Mouse (Mus musculus) MEL (cell line): ENCODE measurements around the gene Ccdc85a. TPM values are rescaled to one million over a fixed set of nuclear protein-coding genes. Genes with fewer than 3 reads are reported as not detected.

Experiments
- DNase-seq: peaks from one replicate; pipeline ENCODE4 v3.0.0; 2011; ENCODE audit warnings: low read depth, low spot score
- H3K27ac ChIP-seq: 2 replicates; pipeline ENCODE4 v1.5.1; 2012; ENCODE audit warnings: low read depth, mild to moderate bottlenecking, control low read depth, low read length, moderate library complexity; ENCODE audit not compliant: control insufficient read depth
- H3K27me3 ChIP-seq, 2 experiments: fragments of 150-350 bp in 1 of 2; sonication (generic) in 1 of 2; 2 replicates each; pipeline ENCODE4 v1.6.1; 2012; ENCODE audit warnings: low read length in 2 of 2, mild to moderate bottlenecking in 2 of 2, improper control_type of control experiment in 1 of 2, moderate library complexity in 1 of 2; ENCODE audit not compliant: insufficient read depth in 2 of 2, control insufficient read depth in 1 of 2
- H3K36me3 ChIP-seq, 2 experiments: 2 replicates each; pipeline ENCODE4 v1.6.1; 2012 to 2014; ENCODE audit warnings: low read length in 2 of 2, improper control_type of control experiment in 1 of 2, inconsistent platforms in 1 of 2, mild to moderate bottlenecking in 1 of 2; ENCODE audit not compliant: insufficient read depth in 2 of 2, control insufficient read depth in 1 of 2
- H3K4me1 ChIP-seq, 2 experiments: fragments of 150-350 bp in 1 of 2; sonication (generic) in 1 of 2; 2 replicates each; pipeline ENCODE4 v1.6.1; 2012; ENCODE audit warnings: low read length in 2 of 2, improper control_type of control experiment in 1 of 2, mild to moderate bottlenecking in 1 of 2; ENCODE audit not compliant: insufficient read depth in 2 of 2, control insufficient read depth in 1 of 2
- H3K4me3 ChIP-seq, 2 experiments: fragments of 150-350 bp in 1 of 2; sonication (generic) in 1 of 2; 2 replicates each; pipeline ENCODE4 v1.5.1; 2012; ENCODE audit warnings: low read depth in 2 of 2, low read length in 2 of 2, mild to moderate bottlenecking in 2 of 2, moderate library complexity in 2 of 2, control low read depth in 1 of 2, improper control_type of control experiment in 1 of 2; ENCODE audit not compliant: control insufficient read depth in 1 of 2, insufficient read depth in 1 of 2
- H3K79me2 ChIP-seq: 2 replicates; pipeline ENCODE4 v1.6.1; 2012; ENCODE audit warnings: mild to moderate bottlenecking, low read length, moderate library complexity; ENCODE audit not compliant: control insufficient read depth, poor library complexity, insufficient read depth
- H3K9ac ChIP-seq: 2 replicates; pipeline ENCODE4 v1.6.1; 2012; ENCODE audit warnings: low read depth, mild to moderate bottlenecking, control low read depth, low read length, moderate library complexity; ENCODE audit not compliant: control insufficient read depth, poor library complexity, severe bottlenecking
- H3K9me3 ChIP-seq: fragments of 150-350 bp; sonication (generic); replicated peaks from 2 replicates; pipeline ENCODE4 v1.6.1; 2012; ENCODE audit warnings: mild to moderate bottlenecking, low read length, improper control_type of control experiment, moderate library complexity; ENCODE audit not compliant: insufficient read depth
- BHLHE40 ChIP-seq: IDR thresholded peaks from 2 replicates; pipeline ENCODE4 v1.6.1; 2012; ENCODE audit warnings: low read depth, mild to moderate bottlenecking, inconsistent platforms, low read length, improper control_type of control experiment, borderline replicate concordance
- CHD1 ChIP-seq: IDR thresholded peaks from 2 replicates; pipeline ENCODE4 v1.6.1; 2012; ENCODE audit warnings: low read depth, mild to moderate bottlenecking, inconsistent platforms, low read length, improper control_type of control experiment
- CHD2 ChIP-seq: IDR thresholded peaks from 2 replicates; pipeline ENCODE4 v1.6.1; 2011; ENCODE audit warnings: low read length, improper control_type of control experiment
- CTCF ChIP-seq, 3 experiments: IDR thresholded peaks in 2 of 3; conservative IDR thresholded peaks in 1 of 3; 2 replicates each; pipeline ENCODE4 v1.5.1; 2011 to 2012; ENCODE audit warnings: low read length in 3 of 3, low read depth in 2 of 3, mild to moderate bottlenecking in 2 of 3, improper control_type of control experiment in 1 of 3, inconsistent platforms in 1 of 3, mixed read lengths in 1 of 3, moderate library complexity in 1 of 3; ENCODE audit not compliant: control insufficient read depth in 1 of 3, insufficient read depth in 1 of 3, poor library complexity in 1 of 3, severe bottlenecking in 1 of 3
- E2F4 ChIP-seq: IDR thresholded peaks from 2 replicates; pipeline ENCODE4 v1.6.1; 2011; ENCODE audit warnings: low read depth, low read length, improper control_type of control experiment, borderline replicate concordance
- ELF1 ChIP-seq: IDR thresholded peaks from 2 replicates; pipeline ENCODE4 v1.6.1; 2014; ENCODE audit warnings: low read depth, mild to moderate bottlenecking, inconsistent platforms, low read length, improper control_type of control experiment, moderate library complexity
- EP300 ChIP-seq, 2 experiments: IDR thresholded peaks; 2 replicates each; pipeline ENCODE4 v1.6.1; 2011; ENCODE audit warnings: improper control_type of control experiment in 2 of 2, low read length in 2 of 2, low read depth in 1 of 2, mild to moderate bottlenecking in 1 of 2
- GABPA ChIP-seq: IDR thresholded peaks from 2 replicates; pipeline ENCODE4 v1.6.1; 2012; ENCODE audit warnings: low read depth, mild to moderate bottlenecking, inconsistent platforms, low read length, improper control_type of control experiment, moderate library complexity
- GATA1 ChIP-seq: IDR thresholded peaks from 2 replicates; pipeline ENCODE4 v1.6.1; 2011; ENCODE audit warnings: low read depth, low read length, improper control_type of control experiment
- HCFC1 ChIP-seq: IDR thresholded peaks from 2 replicates; pipeline ENCODE4 v1.6.1; 2012; ENCODE audit warnings: low read depth, mild to moderate bottlenecking, inconsistent platforms, low read length, improper control_type of control experiment, moderate library complexity
- MAFK ChIP-seq: IDR thresholded peaks from 2 replicates; pipeline ENCODE4 v1.6.1; 2011; ENCODE audit warnings: low read depth, mild to moderate bottlenecking, low read length, improper control_type of control experiment, borderline replicate concordance
- MAX ChIP-seq: IDR thresholded peaks from 2 replicates; pipeline ENCODE4 v1.6.1; 2011; ENCODE audit warnings: low read length, improper control_type of control experiment
- MAZ ChIP-seq: IDR thresholded peaks from 2 replicates; pipeline ENCODE4 v1.6.1; 2012; ENCODE audit warnings: low read depth, mild to moderate bottlenecking, inconsistent platforms, low read length, improper control_type of control experiment
- MEF2A ChIP-seq: IDR thresholded peaks from 2 replicates; pipeline ENCODE4 v1.6.1; 2014; ENCODE audit warnings: low read depth, mild to moderate bottlenecking, inconsistent platforms, low read length, improper control_type of control experiment; ENCODE audit not compliant: poor library complexity, insufficient replicate concordance, severe bottlenecking; ENCODE audit errors: extremely low read depth
- MXI1 ChIP-seq: IDR thresholded peaks from 2 replicates; pipeline ENCODE4 v1.6.1; 2011; ENCODE audit warnings: mild to moderate bottlenecking, low read depth, low read length, improper control_type of control experiment
- MYB ChIP-seq: IDR thresholded peaks from 2 replicates; pipeline ENCODE4 v1.6.1; 2011; ENCODE audit warnings: mild to moderate bottlenecking, low read depth, low read length, improper control_type of control experiment
- MYC ChIP-seq: IDR thresholded peaks from 2 replicates; pipeline ENCODE4 v1.6.1; 2011; ENCODE audit warnings: low read depth, mild to moderate bottlenecking, low read length, improper control_type of control experiment, moderate library complexity
- NRF1 ChIP-seq: IDR thresholded peaks from 2 replicates; pipeline ENCODE4 v1.6.1; 2014; ENCODE audit warnings: low read depth, mild to moderate bottlenecking, inconsistent platforms, low read length, improper control_type of control experiment, moderate library complexity; ENCODE audit not compliant: poor library complexity, insufficient read depth, severe bottlenecking
- POLR2A ChIP-seq, 2 experiments: IDR thresholded peaks; 2 replicates each; pipeline ENCODE4 v1.6.1; 2011 to 2012; ENCODE audit warnings: low read length in 2 of 2, mild to moderate bottlenecking in 2 of 2, control low read depth in 1 of 2, improper control_type of control experiment in 1 of 2, low read depth in 1 of 2, moderate library complexity in 1 of 2; ENCODE audit not compliant: control insufficient read depth in 1 of 2, insufficient read depth in 1 of 2, poor library complexity in 1 of 2
- POLR2AphosphoS2 ChIP-seq: IDR thresholded peaks from 2 replicates; pipeline ENCODE4 v1.6.1; 2011; ENCODE audit warnings: low read length, improper control_type of control experiment
- POLR2AphosphoS5 ChIP-seq: IDR thresholded peaks from 2 replicates; pipeline ENCODE4 v1.6.1; 2012; ENCODE audit warnings: low read depth, borderline replicate concordance, mild to moderate bottlenecking, inconsistent platforms, low read length, moderate library complexity, mixed read lengths
- RAD21 ChIP-seq: IDR thresholded peaks from 2 replicates; pipeline ENCODE4 v1.6.1; 2011; ENCODE audit warnings: mild to moderate bottlenecking, low read depth, low read length, improper control_type of control experiment
- RCOR1 ChIP-seq: IDR thresholded peaks from 2 replicates; pipeline ENCODE4 v1.6.1; 2012; ENCODE audit warnings: low read depth, mild to moderate bottlenecking, inconsistent platforms, low read length, improper control_type of control experiment
- SIN3A ChIP-seq: IDR thresholded peaks from 2 replicates; pipeline ENCODE4 v1.6.1; 2012; ENCODE audit warnings: low read length, improper control_type of control experiment, inconsistent platforms
- SMC3 ChIP-seq: IDR thresholded peaks from 2 replicates; pipeline ENCODE4 v1.6.1; 2011; ENCODE audit warnings: low read depth, low read length, improper control_type of control experiment
- TAL1 ChIP-seq: IDR thresholded peaks from 2 replicates; pipeline ENCODE4 v1.6.1; 2012; ENCODE audit warnings: mild to moderate bottlenecking, inconsistent platforms, low read length, moderate library complexity, mixed read lengths
- TBP ChIP-seq: IDR thresholded peaks from 2 replicates; pipeline ENCODE4 v1.8.0; 2011; ENCODE audit warnings: low read depth, low read length, improper control_type of control experiment
- TCF12 ChIP-seq: IDR thresholded peaks from 2 replicates; pipeline ENCODE4 v1.6.1; 2014; ENCODE audit warnings: low read depth, mild to moderate bottlenecking, inconsistent platforms, low read length, improper control_type of control experiment, moderate library complexity
- UBTF ChIP-seq: IDR thresholded peaks from 2 replicates; pipeline ENCODE4 v1.6.1; 2012; ENCODE audit warnings: low read depth, mild to moderate bottlenecking, inconsistent platforms, low read length, improper control_type of control experiment, moderate library complexity, borderline replicate concordance; ENCODE audit not compliant: insufficient read depth
- USF1 ChIP-seq: IDR thresholded peaks from 2 replicates; pipeline ENCODE4 v1.6.1; 2014; ENCODE audit warnings: low read depth, mild to moderate bottlenecking, inconsistent platforms, low read length, improper control_type of control experiment, moderate library complexity
- USF2 ChIP-seq, 2 experiments: IDR thresholded peaks; 2 replicates each; pipeline ENCODE4 v1.6.1; 2011 to 2012; ENCODE audit warnings: improper control_type of control experiment in 2 of 2, low read length in 2 of 2, borderline replicate concordance in 1 of 2, inconsistent platforms in 1 of 2, low read depth in 1 of 2, mild to moderate bottlenecking in 1 of 2; ENCODE audit not compliant: insufficient read depth in 1 of 2
- ZC3H11A ChIP-seq: IDR thresholded peaks from 2 replicates; pipeline ENCODE4 v1.6.1; 2012; ENCODE audit warnings: low read depth, mild to moderate bottlenecking, inconsistent platforms, low read length, improper control_type of control experiment
- ZKSCAN1 ChIP-seq: IDR thresholded peaks from 2 replicates; pipeline ENCODE4 v1.6.1; 2012; ENCODE audit warnings: low read depth, mild to moderate bottlenecking, inconsistent platforms, low read length, improper control_type of control experiment, moderate library complexity
- ZMIZ1 ChIP-seq: IDR thresholded peaks from 2 replicates; pipeline ENCODE4 v1.6.1; 2012; ENCODE audit warnings: low read depth, mild to moderate bottlenecking, inconsistent platforms, low read length, improper control_type of control experiment, moderate library complexity
- ZNF384 ChIP-seq: IDR thresholded peaks from 2 replicates; pipeline ENCODE4 v1.6.1; 2012; ENCODE audit warnings: low read depth, mild to moderate bottlenecking, inconsistent platforms, low read length, improper control_type of control experiment
- polyA plus RNA-seq, 2 experiments: library from polyadenylated mRNA; stranded (reverse) in 1 of 2; unstranded in 1 of 2; fragments of >175 nt in 1 of 2; fragments of >200 nt in 1 of 2; gene quantifications; 2 replicates each; pipeline versions ENCODE4 v1.2.1 to v1.2.4; 2012; ENCODE audit warnings: low replicate concordance in 2 of 2, low read depth in 1 of 2; ENCODE audit not compliant: insufficient read length in 2 of 2, insufficient read depth in 1 of 2, missing spikeins in 1 of 2
- total RNA-seq: library from RNA; depleted of rRNA; stranded (reverse); fragments of 300-350 nt; gene quantifications from 2 replicates; pipeline ENCODE4 v1.2.3, GENCODE M21; 2012

Gene Ccdc85a
- total and polyA plus RNA-seq, 3 experiments: not detected

- DNase-seq: peak; percentile 25
- TF ChIP-seq MYB (no peak), SIN3A (no peak), BHLHE40 (no peak), ZKSCAN1 (no peak), MAFK (no peak), RCOR1 (no peak), ZC3H11A (no peak), CHD1 (no peak), POLR2AphosphoS2 (no peak), POLR2AphosphoS5 (no peak), NRF1 (no peak), POLR2A (IDR thresholded peaks at IDR 0.05; ENCODE audit: control insufficient read depth in 1 of 2, insufficient read depth in 1 of 2, low read depth in 1 of 2, low read length in 2 of 2, poor library complexity in 1 of 2) (no peak), MAZ (no peak), HCFC1 (no peak), CHD2 (no peak), ZNF384 (0 out of 2 replicates have a peak, but pooled peaks have one; percentile 23), SMC3 (peak; percentile 25), UBTF (no peak), MYC (no peak), E2F4 (no peak), EP300 (IDR thresholded peaks at IDR 0.05; ENCODE audit: low read depth in 1 of 2, low read length in 2 of 2) (no peak), CTCF (IDR thresholded peaks at IDR 0.05 in 2 of 3, conservative IDR thresholded peaks at IDR 0.05 in 1 of 3; ENCODE audit: control insufficient read depth in 1 of 3, insufficient read depth in 1 of 3, low read depth in 2 of 3, low read length in 3 of 3, poor library complexity in 1 of 3, severe bottlenecking in 1 of 3) (peak in 1 of 3 experiments; percentile 31; a peak in 2 of 6 replicates), GABPA (no peak), MEF2A (no peak), TCF12 (no peak), ELF1 (no peak), ZMIZ1 (no peak), TBP (no peak), USF2 (IDR thresholded peaks at IDR 0.05; ENCODE audit: borderline replicate concordance in 1 of 2, insufficient read depth in 1 of 2, low read depth in 1 of 2, low read length in 2 of 2) (no peak), GATA1 (no peak), MAX (no peak), MXI1 (no peak), USF1 (no peak), RAD21 (peak; percentile 47), TAL1 (no peak)
- TF ChIP-seq, all 39 proteins: peak for 4
Observed at GRCm38 (mm10) chr11:28610781-28611491, 26.8 kb upstream of the Ccdc85a start.

More at GRCm38 (mm10) chr11:28610781-28611491, 26.8 kb upstream of the Ccdc85a start:
- Histone ChIP-seq H3K9me3 (no peaks in the 10 kb centered on the region), H3K9ac (no peak overlapping the region), H3K79me2 (no peaks in the 10 kb centered on the region), H3K4me3 (no peak overlapping the region), H3K27me3 (no peaks in the 10 kb centered on the region; a peak in 1 of 4 replicates), H3K4me1 (no peaks in the 10 kb centered on the region), H3K36me3 (no peaks in the 10 kb centered on the region), H3K27ac (no peak overlapping the region)
